Mouse (Mus musculus) macrophage (primary cell): ENCODE measurements around the gene Mmgt2. TPM values are rescaled to one million over a fixed set of nuclear protein-coding genes. Genes with fewer than 3 reads are reported as not detected.
A peak's percentile ranks its signal among the peaks of the same experiment; 100 is the strongest.

ENCODE experiments used
- H3K27ac ChIP-seq: fragments of 350-480 bp; formaldehyde crosslinking; 2 replicates; pipeline ENCODE4 v1.9.0; 2021
- H3K36me3 ChIP-seq: fragments of 350-480 bp; formaldehyde crosslinking; 2 replicates; pipeline ENCODE4 v1.9.0; 2021; ENCODE audit errors: inconsistent target
- H3K4me3 ChIP-seq: fragments of 350-480 bp; formaldehyde crosslinking; 2 replicates; pipeline ENCODE4 v1.9.0; 2021; ENCODE audit errors: inconsistent target
- H3K79me2 ChIP-seq: fragments of 350-480 bp; formaldehyde crosslinking; 2 replicates; pipeline ENCODE4 v1.9.0; 2021; ENCODE audit errors: inconsistent target
- WGBS: methylation state at CpG from one replicate; pipeline ENCODE4 v1.1.7; 2026; ENCODE audit warnings: inconsistent platforms; ENCODE audit not compliant: missing documents; 5-methylcytosine and 5-hydroxymethylcytosine counted together
- polyA plus RNA-seq: library from polyadenylated mRNA; stranded (reverse); fragments of 250-400 nt; gene quantifications from 3 replicates; pipeline ENCODE4 v1.2.4, GENCODE M21; 2018; ENCODE audit warnings: inconsistent platforms

Mmgt2 gene
- polyA plus RNA-seq, 1 experiment from 2014 or later = 25.0 TPM

GRCm38 (mm10) chr11:62635406-62635805 lies 13.1 kb upstream of the Mmgt2 start:
- Histone ChIP-seq H3K36me3 (no peaks in the 10 kb centered on the region), H3K79me2 (peaks cover 6% of the 10 kb centered on the region; the same call in 1 of the 2 replicates), H3K4me3 (no peak overlapping the region), H3K27ac (no peak overlapping the region)
- WGBS = 96% methylated on average over 3 of the region's 3 CpGs

- Histone ChIP-seq H3K4me3 (no peak overlapping the region), H3K36me3 (no peaks in the 10 kb centered on the region), H3K27ac (no peak overlapping the region), H3K79me2 (peaks cover 14% of the 10 kb centered on the region; the same call in 1 of the 2 replicates)
- 72% methylated on average over 11 of the region's 11 CpGs for WGBS
Observed at GRCm38 (mm10) chr11:62636105-62636839, 12.2 kb upstream of the Mmgt2 start.

- Histone ChIP-seq H3K79me2 (peaks cover 19% of the 10 kb centered on the region; the same call in 1 of the 2 replicates), H3K36me3 (no peaks in the 10 kb centered on the region), H3K4me3 (no peak overlapping the region), H3K27ac (no peak overlapping the region)
- WGBS = 74% methylated on average over 3 of the region's 3 CpGs
Observed at GRCm38 (mm10) chr11:62636840-62637221, 11.6 kb upstream of the Mmgt2 start.

- WGBS = 71% methylated on average over 4 of the region's 5 CpGs
- Histone ChIP-seq H3K4me3 (no peak overlapping the region), H3K27ac (no peak overlapping the region), H3K36me3 (no peaks in the 10 kb centered on the region), H3K79me2 (peaks cover 19% of the 10 kb centered on the region; the same call in 1 of the 2 replicates)
Observed at GRCm38 (mm10) chr11:62637401-62637800, 11.1 kb upstream of the Mmgt2 start.

- no peak overlapping the region for H3K27ac ChIP-seq
- H3K36me3 ChIP-seq = no peaks in the 10 kb centered on the region
- no peak overlapping the region for H3K4me3 ChIP-seq
- H3K79me2 ChIP-seq = peaks cover 19% of the 10 kb centered on the region; the same call in 1 of the 2 replicates
- WGBS = 88% methylated on average over 6 of the region's 6 CpGs
Observed at GRCm38 (mm10) chr11:62637806-62638205, 10.7 kb upstream of the Mmgt2 start.

- WGBS = 98% methylated on average over 4 of the region's 4 CpGs
- Histone ChIP-seq H3K27ac (no peak overlapping the region), H3K4me3 (no peak overlapping the region), H3K36me3 (no peaks in the 10 kb centered on the region), H3K79me2 (peaks cover 19% of the 10 kb centered on the region; the same call in 1 of the 2 replicates)
Observed at GRCm38 (mm10) chr11:62638402-62638801, 10.1 kb upstream of the Mmgt2 start.

GRCm38 (mm10) chr11:62640378-62640777 lies 8.1 kb upstream of the Mmgt2 start:
- no peaks in the 10 kb centered on the region for H3K36me3 ChIP-seq
- no peak overlapping the region for H3K27ac ChIP-seq
- no peak overlapping the region for H3K4me3 ChIP-seq
- peaks cover 33% of the 10 kb centered on the region for H3K79me2 ChIP-seq
- WGBS = 91% methylated on average over 3 of the region's 3 CpGs

GRCm38 (mm10) chr11:62642023-62642844 lies 6.2 kb upstream of the Mmgt2 start:
- Histone ChIP-seq H3K4me3 (no peak overlapping the region), H3K36me3 (no peaks in the 10 kb centered on the region), H3K79me2 (peaks cover 38% of the 10 kb centered on the region), H3K27ac (no peak overlapping the region)
- 73% methylated on average over 10 of the region's 11 CpGs for WGBS

- Histone ChIP-seq H3K4me3 (no peak overlapping the region), H3K36me3 (no peaks in the 10 kb centered on the region), H3K79me2 (peaks cover 38% of the 10 kb centered on the region), H3K27ac (peak overlapping the region; percentile 30)
- 36% methylated on average over 8 of the region's 8 CpGs for WGBS
Observed at GRCm38 (mm10) chr11:62643011-62643631, 5.3 kb upstream of the Mmgt2 start.

GRCm38 (mm10) chr11:62643681-62644363 lies 4.6 kb upstream of the Mmgt2 start:
- Histone ChIP-seq H3K27ac (peak overlapping the region; percentile 30; the same call in 1 of the 2 replicates), H3K4me3 (no peak overlapping the region), H3K79me2 (peaks cover 38% of the 10 kb centered on the region), H3K36me3 (no peaks in the 10 kb centered on the region)
- 78% methylated on average over 10 of the region's 10 CpGs for WGBS

- Histone ChIP-seq H3K79me2 (peaks cover 44% of the 10 kb centered on the region), H3K4me3 (no peak overlapping the region), H3K36me3 (no peaks in the 10 kb centered on the region), H3K27ac (no peak overlapping the region)
- 93% methylated on average over 5 of the region's 5 CpGs for WGBS
Observed at GRCm38 (mm10) chr11:62644602-62645336, 3.7 kb upstream of the Mmgt2 start.

GRCm38 (mm10) chr11:62645337-62645675 lies 3.2 kb upstream of the Mmgt2 start:
- Histone ChIP-seq H3K4me3 (no peak overlapping the region), H3K79me2 (peaks cover 45% of the 10 kb centered on the region), H3K36me3 (no peaks in the 10 kb centered on the region), H3K27ac (peak overlapping the region; percentile 51; the same call in 1 of the 2 replicates)
- 94% methylated on average over 4 of the region's 4 CpGs for WGBS

GRCm38 (mm10) chr11:62645732-62646494 lies 2.6 kb upstream of the Mmgt2 start:
- 18% methylated on average over 8 of the region's 8 CpGs for WGBS
- peak overlapping the region; percentile 3; the same call in 1 of the 2 replicates for H3K4me3 ChIP-seq
- H3K27ac ChIP-seq = peak overlapping the region; percentile 51
- H3K36me3 ChIP-seq = no peaks in the 10 kb centered on the region
- peaks cover 45% of the 10 kb centered on the region for H3K79me2 ChIP-seq
